Mouse (Mus musculus) neutrophil, adult 5-6 weeks (primary cell): Measurements from ENCODE around the gene Cbs. TPM values are rescaled to one million over a fixed set of nuclear protein-coding genes. Genes with fewer than 3 reads are reported as not detected.
"Not testable (repeated sequence)": the region's sequence is repeated elsewhere in the genome, so short reads cannot be mapped to it uniquely, and the experiment has no call there.

Experiments used
- ATAC-seq: fragments of 151-379, 151-347 bp; 2 replicates; pipeline ENCODE4 v1.8.0; 2017; ENCODE audit warnings: mild to moderate bottlenecking, moderate TSS enrichment; ENCODE audit not compliant: insufficient number of reproducible peaks, poor library complexity, low FRiP score, severe bottlenecking; ENCODE audit errors: extremely low read depth
- total RNA-seq: library from RNA; stranded (forward); fragments of 200-1000 nt; gene quantifications from 2 replicates; pipeline ENCODE4 v1.2.3, GENCODE M21; 2017

Gene Cbs
- total RNA-seq, 1 experiment from 2014 or later: not detected

DNA sequence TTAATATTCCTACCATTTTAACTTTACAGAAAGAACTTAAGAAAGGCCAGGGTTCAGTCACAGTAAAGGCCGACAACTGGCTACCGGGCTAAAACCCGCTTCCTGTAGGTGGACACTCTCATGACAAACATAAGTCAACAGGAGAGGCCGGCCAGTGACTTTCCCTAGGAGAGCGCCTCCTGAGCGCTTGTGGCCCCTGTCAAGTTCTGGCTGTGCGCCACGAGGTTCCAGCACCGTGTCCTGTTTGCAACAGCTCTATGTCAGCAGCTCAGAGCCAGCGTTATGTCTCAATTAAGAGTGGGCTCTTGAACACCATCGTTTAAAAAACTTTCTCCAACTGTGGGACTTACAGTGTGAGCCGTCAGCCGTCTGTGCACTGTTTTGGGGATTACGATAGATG lies 15.1 kb upstream of the Cbs start:
- no peak for ATAC-seq

DNA sequence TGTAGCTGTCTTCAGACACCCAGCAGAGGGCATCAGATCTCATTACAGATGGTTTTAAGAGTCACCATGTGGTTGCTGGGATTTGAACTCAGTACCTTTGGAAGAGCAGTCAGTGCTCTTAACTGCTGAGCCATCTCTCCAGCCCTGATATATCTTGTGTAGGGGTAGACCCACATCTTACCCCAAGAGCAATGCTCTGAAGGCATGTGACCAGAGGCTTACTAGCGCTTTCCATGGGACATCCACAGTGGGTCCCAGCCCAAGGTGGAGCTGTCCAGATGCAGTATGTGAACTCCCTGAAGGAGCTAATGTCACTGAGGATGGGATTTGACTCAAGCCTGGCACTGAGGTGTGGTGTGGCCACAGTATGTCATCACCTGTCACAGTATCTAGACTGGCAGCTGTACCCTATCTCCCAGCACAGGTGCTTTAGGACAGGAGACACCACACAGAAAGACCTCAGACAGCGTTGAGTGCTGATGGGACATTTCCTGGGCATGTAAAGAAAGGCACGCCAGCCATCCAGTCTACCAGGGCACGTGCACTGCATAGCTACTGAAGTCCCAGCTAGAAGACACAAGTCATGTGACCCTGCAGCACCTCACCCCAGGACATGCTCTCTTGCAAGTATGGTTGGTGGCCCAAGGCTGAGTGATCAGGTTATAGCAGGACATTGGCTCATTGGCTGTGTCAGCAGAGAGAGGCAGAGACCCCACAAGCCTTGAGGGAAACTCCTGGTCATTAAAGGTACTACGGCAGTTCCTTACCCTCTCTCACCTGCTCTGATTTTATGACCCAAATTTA lies 9.4 kb upstream of the Cbs start:
- no peak for ATAC-seq

DNA sequence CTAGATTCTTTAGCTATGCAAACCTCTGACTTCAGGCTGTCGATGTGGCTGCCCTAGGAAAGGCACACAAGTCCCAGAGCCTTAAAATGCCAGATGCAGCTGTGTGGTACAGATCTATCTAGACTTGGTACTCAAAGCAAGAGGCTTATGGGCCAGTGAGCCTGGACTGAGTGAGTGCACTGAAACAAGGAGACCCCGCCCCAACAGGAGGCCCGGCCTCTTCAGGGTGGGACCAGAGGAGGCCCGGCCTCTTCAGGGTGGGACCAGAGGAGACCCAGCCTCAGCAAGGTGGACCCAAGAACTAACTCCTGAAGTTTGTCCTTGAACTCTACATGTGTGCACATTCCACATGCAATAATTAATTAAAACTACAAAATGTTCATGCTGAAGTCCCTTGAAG lies 5.9 kb upstream of the Cbs start:
- no peak for ATAC-seq

DNA sequence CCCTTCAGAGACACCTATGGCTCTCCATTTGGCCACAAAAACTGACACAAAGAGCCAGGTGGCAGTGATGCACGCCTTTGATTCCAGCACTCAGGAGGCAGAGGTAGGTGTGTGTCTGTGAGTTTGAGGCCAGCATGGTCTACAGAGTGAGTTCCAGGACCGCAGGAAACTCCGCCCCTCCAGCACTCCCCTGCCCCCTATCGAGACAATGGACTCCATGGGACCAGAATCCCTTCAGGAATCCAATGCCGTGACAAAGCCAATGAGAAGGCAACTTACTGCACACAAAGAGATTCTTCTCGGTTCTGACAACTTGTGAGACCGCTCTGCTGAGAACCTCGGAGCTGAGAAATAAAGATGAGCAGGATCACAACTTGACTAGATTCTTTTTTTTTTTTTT lies 5.3 kb upstream of the Cbs start:
- no peak for ATAC-seq

DNA sequence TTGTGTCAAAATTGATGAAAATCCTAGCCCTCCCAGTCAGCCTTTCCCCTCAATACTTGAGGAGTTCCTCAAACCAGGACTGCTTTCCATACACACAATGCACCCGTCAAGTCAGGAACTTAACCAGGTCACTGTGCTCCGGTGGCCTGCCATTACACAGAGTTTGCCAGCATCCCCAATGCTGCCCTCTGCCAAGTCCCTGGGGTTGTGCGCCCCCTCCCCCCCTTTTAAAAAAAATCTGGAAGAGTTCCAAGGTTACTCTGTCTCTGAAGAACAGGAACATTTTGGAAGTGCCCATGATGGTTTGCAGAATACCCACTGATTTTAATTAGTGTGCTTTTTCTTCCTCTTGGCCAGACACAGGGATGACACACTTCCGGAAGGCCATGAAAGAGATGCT lies 2.6 kb upstream of the Cbs start:
- ATAC-seq: no peak

DNA sequence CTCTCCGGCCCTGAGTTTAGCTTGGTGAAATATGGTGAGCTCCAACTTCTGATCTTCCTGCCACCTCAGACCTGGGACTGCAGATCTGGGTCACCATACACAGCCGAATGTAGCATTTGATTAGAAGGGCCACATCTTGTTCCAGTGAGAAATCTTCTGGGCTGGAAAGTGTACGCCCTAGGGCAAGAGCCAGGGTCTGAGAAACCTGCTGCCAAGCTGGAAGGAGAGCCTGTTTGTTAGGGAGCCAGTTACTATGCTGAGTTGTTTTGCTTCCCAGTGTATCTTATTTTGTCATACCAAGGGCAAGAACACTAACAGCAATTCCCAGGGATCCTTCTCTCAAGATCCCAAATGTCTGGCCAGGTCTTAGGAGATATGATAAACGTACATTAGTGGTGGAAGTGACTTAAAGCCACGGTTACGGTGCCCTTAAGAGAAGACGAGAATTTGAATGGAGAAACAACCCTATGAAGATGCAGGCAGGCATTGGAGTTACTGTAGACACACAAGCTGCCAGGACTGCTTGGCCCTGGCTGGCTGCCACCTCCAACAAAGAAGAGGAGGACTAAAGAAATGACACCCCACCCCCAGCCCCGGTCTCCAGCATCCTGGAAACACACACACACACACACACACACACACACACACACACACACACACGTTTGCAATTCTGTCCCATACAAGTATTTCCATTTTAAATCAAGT lies 980 bp upstream of the Cbs start:
- no peak for ATAC-seq

DNA sequence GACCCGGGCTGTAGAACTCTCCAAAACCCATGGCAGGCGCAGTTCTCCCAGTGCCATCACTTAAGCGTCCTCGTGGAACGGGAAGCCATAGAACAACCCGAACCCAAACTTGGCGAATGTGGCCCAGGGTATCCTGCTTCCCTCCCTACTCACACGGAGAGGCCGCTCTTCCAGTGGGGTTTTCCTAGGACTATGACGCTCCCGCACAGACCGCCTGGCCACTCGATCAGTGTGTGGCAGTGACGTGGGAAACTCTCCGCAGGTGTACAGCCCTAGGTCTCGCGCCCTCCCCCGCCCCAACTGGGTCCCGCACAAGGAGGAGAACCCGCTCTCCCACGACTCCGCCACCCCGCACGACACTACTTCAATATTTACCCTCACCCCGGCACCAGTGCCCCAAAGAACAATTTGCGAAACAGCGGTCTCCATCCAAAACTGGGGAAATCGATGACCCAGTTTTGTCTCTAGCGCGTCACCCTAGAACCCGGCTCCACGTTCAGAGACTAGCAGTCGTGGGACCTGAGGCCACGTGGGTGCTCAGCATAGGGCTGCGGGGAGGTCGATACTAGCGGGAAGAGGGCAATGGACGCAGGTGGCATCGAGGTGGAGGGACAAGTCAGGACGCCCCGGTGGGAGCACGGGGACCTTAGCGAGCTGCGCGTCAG lies 629 bp downstream of the Cbs start:
- 0 out of 2 replicates have a peak, but pooled peaks have one; percentile 4 for ATAC-seq

DNA sequence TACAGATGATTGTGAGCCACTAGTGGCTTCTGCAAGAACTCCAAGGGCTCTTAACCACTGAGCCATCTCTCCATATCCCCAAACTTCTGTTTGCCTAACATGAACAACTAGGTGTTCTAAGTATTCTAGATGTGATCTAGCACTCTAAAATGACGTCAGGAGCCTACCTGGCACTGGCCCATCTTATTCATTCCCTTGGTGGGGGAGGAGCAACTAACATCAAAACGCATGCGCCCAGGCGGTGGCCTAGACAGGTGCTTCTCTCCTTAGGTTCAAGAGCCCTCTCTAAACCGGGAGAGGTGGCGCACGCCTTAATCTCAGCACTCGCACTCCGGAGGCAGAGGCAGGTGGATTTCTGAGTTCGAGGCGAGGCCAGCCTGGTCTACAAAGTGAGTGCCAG lies 1.3 kb downstream of the Cbs start:
- ATAC-seq: no peak

DNA sequence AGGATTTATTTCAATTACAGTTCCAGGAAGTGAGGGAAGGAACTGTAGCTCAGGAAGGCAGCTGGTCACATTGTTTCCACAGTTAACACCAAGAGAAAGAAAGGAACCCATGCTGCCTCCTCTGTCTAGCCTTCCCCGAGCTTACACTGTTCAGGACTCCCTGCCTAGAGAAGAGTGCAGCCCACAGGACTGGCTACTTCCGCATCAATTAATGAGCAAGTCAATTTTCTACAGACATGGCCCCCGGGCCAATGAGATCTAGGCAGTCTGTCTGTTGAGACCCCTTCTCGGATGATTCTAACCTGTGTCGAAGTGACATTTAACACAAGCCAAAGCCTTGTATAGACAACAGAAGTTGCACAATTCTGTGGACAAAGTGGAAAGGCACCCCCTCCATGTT lies 2.1 kb downstream of the Cbs start:
- no peak for ATAC-seq

DNA sequence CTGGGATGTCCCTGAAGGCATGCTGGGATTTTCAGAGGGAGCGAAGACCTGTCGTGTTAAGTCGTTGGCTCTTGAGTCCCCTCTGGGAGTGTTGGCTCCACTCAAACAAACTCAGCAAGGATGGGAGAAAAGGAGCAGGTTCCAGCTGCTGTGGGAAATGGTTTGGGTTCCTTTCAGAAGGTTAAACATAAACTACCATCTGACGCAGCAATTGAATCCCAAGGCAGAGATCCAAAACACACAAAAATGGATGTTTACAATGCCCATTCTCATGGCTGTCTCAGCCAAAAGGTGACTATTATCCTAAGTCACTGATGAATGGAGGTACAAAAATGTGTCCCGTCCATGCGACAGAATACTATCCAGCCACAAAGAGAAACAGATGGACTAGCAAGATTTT lies 4.0 kb downstream of the Cbs start:
- no peak for ATAC-seq

DNA sequence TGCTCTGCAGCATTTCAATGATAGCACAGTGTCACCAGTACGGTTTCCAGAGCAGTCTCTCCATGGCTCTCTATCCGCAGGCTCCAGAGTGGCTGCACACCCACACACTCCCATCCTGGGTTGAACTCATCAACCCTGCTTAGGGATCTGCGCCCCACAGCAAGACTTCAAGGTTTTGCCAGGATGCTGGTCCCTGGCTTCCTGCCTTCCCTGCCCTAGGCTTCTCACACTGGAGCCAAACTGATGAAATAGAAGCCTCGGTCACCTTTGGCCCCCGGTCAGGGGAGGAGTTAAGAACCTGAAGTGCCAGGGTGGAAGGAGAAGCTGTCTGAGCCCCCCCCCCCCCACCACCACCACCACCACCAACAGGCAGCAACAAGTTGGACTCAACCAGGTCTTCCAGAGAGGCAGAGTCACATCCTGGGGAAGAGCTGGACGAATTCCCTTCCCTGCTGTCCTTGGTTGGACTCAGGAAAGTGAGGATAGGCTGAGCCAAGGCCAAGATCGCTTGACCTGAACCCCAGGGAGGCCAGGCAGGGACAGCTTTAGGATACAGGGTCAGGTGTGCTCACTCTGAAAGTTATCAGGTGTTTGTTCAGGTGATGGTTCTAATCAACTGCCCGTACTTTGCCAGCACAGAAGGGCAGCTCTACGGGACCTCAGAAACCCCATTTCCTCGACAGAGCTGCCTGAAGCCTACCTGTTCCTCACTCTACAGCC lies 5.8 kb downstream of the Cbs start:
- no peak for ATAC-seq

DNA sequence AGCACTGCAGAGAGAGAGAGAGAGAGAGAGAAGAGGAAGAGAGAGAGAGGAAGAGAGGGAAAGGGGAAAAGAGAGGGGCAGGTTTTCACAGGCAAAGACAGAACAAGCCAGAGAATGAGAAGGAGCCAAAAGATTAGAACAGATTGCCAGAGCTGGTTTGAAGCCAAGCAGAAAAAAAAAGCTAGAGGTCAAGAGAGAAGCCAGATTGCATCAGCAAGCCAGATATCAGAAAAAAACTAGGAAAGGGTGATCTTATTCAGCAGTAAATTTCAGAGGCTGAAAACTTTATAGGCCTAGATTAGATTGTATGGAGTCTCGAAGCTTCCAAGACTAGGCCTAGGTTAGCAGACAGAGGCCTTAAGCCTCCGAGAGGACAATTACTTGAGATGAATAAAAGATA lies 9.1 kb downstream of the Cbs start:
- ATAC-seq: no peak

DNA sequence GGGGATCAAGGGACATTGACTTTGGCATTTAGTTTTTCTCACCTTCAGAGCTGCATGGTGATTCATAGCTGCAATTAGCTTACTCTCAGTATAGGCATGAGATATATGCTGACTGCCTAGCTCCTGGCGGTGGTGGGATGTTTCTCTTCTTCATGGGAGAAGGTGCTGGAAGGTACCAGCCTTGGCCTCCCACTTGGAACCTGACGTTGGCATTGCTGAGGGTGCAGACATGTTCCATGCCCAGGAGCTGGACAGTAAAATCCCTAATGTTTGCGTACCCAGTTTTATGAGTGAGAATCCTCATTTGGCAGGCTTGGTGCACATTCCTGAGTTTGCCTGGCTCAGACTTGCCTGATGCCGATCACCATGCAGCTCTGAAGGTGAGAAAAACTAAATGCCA lies 13.9 kb downstream of the Cbs start:
- no peak for ATAC-seq

DNA sequence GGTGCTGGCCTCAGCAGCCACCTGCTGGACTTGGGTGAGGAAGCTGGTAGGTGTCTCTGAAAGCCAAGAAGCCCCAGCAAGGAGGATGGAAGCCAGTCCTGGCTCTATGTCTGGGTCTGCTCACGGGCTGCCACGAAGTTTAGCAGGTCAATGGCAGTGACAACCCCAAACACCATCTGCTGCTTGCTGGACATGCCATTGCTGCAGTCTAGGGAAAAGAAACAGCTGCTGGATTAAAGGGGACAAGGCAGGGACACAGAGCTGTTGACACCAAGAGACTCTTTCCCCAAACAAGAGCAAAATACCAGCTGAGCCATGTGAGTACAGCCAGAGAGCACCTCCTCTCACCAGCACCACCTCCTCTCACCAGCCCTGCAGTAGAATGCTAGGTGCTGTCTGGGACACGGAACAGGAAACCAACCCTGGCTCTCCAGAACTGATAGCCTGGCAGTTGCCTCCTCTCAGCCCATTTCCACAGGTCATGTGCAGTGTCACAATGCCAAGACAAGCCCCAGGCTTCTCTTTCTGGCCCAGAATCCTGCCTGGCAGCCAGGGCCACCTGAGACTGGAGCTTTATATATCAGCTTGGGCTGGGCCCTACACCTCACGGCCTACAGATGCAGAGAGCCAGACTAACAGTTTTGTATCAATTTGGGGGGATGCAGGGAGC lies 23.8 kb downstream of the Cbs start:
- no peak for ATAC-seq

DNA sequence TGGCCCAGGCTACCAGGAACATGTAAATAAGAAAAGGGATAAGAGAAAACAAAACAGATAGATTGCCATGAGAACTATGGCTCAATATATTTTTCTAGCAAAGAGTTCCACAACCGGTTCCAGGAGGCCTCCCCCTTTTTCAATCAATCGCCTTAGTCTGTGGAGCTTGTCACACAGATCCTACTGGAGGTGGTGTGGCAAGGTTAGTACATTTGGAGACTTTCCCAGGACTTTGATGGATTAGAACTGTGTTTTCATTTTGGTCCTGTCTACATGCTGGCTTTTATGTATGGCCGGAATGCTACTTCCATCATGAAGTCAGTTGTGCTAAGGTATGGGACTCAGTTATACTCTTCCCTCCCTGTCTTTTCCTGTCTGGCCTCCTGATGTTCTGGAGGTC lies 27.1 kb downstream of the Cbs start:
- no peak for ATAC-seq

DNA sequence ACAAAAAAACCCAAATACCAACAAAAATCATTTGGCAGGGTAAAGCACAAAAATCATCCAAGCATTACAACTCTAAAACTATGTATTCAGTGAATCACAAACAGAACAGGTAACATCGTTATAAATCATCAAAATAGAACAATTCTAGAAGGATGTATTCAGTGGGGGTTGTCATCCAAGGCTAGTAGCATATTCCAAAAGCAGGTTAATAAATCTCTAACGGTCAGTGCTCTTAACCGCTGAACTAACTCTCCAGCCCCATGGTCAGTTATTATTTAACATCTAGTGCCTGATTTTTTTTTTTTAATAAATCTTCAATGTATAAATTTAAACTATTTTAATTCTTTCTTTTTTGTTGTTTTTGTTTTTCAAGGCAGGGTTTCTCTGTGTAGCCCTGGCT lies 27.9 kb downstream of the Cbs start:
- ATAC-seq: not testable (repeated sequence)

DNA sequence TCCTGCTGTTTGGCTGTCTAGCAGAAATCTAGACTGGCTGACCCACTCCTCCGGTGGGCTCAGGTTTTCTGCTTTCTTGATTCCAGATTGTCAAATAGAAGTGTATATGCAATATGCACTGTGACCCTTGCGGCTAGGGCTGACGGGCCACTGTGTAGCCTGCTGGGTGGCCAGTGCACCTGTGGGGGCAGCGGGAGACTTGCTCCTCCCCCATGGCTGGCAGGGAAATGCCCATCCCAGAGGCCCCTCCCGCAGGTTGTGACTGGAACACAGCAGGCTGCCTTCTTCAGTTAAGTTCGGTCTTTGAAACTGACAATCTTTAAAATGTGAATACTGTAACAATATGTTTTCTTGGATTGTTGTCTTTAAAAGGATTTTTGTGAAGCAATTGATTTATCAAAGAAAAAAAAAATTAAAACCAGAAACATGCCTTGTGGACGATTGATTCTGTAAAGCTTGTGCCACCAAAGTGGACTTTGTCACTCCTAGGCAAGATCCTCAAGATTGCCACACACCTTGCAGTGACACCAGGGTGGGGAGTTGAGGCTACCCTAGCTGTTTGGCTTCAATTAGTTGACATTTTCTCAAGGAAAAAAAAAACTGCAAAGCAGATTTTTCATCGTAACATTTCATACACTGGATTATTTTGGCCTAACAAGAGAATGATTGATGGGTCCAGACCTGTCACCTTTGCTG lies 29.6 kb downstream of the Cbs start:
- ATAC-seq: no peak

DNA sequence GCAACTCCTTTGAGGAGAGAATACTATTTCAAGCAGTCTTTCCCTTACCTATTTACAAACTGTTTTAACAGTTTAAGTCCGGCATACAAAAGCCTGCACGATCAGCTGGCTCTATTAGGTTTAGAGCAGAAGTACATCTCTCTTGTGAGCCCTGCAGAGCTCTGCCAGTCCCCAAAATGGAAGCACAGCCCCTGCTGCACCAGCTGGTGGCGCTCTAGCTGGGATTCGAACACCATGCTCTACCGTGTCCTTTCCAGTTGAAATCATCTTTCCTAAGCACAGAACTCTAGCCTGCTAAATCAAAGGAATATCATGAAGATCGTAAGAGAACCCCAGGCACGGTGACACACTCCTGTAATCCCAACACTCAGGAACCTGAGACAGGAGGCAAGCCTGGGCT lies 30.6 kb downstream of the Cbs start:
- no peak for ATAC-seq
